Mouse (Mus musculus) urinary bladder, adult 18-20 months (tissue): Measurements from ENCODE around the gene Phf13.

Source experiments
- DNase-seq, 2 experiments: peaks; one replicate each; pipeline ENCODE4 v3.0.0; 2022; ENCODE audit warnings: low spot score in 2 of 2, mixed read lengths in 2 of 2

The Phf13 gene

DNA sequence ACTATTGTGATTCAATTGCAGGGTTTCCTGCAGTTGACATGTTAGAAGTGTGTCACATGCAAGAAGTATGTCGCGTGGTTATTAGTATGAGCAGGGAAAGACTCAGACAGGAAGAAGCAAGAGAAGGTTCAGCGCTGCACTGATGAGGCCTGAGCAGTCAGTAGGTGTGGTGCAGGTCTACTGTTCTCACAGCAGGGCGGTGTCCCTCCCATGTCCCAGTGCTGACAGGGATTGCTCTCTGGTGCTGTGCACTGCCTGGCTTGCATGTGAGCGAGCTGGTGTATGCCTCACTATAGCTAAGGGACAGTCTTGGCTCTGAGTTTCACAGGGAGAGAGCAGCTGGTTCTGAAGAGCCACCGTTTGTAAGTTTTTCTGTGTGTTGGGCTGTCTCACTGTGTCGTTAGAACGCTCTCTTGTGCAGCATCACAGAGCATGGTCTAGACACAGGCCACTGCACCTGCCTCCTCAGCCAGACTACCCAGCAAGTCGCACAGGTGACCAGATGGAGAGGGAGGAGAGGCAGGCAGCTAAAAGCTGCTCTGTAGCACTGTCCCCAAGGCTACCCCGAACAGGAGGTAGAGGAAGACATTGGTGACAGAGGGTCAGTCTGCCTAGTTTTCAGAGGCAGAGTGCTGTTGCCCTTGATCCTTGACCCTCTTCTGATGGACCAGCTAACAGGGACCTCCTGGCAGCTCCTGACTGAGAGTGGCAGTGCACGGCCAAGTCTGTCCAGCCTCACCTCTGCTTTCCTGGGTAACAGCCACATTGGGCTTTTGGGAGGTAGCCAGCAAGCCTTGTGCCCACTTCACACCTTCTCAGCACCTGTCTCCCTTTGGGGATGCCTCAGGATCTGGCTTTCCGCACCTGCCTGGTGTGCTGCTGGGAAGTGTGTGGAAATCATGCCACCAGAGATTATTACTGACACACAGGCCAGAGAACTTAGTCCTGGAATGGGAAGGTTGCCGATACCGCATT is 47.3 kb downstream of the Phf13 start:
- DNase-seq, result no peak

DNA sequence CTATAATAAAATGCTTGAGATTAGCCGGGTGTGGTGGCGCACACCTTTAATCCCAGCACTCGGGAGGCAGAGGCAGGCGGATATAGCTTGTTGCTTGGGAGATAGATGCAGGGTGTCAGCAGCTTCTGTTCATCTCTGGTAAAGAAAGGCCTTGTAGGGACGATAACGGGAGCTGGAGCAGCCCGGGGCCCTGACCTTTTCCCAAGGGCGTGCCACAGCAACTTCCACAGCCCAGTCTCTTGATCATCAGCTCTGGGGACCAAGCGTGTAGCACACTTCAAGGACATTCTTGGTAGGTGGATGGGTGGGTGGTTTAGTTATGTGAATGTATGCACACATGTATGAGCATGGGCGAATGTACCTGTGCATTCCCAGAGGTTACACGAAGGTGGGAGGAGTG is 49.8 kb downstream of the Phf13 start:
- DNase-seq, result no peak
